In the genomic region with DNA sequence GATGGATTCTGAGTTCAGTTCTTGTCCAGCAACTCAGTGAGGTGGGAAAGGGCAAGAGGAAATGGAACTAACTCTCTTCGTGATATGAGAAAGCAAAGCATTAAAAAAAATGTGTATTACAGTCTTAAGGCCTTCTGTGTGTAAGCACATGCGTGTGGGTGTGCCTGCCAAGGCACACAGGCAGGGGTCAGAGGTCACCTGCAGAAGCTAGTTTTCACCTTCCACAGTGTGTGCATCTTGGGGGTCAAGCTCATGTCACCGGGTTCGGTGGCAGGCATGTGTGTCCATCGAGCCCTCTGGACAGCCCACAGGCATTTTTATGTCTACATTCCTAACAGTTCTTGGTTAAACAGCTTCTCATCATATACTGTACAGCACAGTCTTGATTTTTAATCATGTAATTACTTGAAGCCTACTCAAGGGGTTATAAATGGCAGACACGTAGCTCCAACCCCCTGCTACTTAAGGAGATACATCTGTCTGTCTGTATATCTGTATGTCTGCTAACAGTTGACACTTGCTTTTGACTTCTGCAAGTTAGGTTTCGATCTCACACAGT, we compare ENCODE assay signal across 22 mouse cellular contexts.
"Had no signal": no experiment of that assay in that cellular context is flagged by ENCODE, and none has a peak within 500 bp of the region (broad histone marks: within the 10 kb centered on the region; RNA-seq: fewer than 3 reads in every experiment).

No protein-coding gene starts in this region.

- H3K36me3 ChIP-seq: limb, embryonic 10.5 days; limb, embryonic 13.5 days; liver, embryonic 12.5 days; liver, embryonic 15.5 days; midbrain, embryonic 12.5 days; midbrain, embryonic 15.5 days; neural tube, embryonic 12.5 days; neural tube, embryonic 15.5 days had no signal

- H3K9me3 ChIP-seq: limb, embryonic 10.5 days; limb, embryonic 13.5 days; liver, embryonic 12.5 days; liver, embryonic 15.5 days; midbrain, embryonic 12.5 days; midbrain, embryonic 15.5 days; neural tube, embryonic 12.5 days; neural tube, embryonic 15.5 days had no signal

- H3K9ac ChIP-seq: limb, embryonic 13.5 days; liver, embryonic 12.5 days; liver, embryonic 15.5 days; midbrain, embryonic 12.5 days; midbrain, embryonic 15.5 days; neural tube, embryonic 12.5 days; neural tube, embryonic 15.5 days had no signal

- ATAC-seq: liver, embryonic 12.5 days; midbrain, embryonic 15.5 days had no signal

- H3K4me1 ChIP-seq: liver, embryonic 12.5 days; liver, embryonic 15.5 days; midbrain, embryonic 12.5 days; midbrain, embryonic 15.5 days had no signal

- H3K4me2 ChIP-seq: limb, embryonic 13.5 days; liver, embryonic 12.5 days; liver, embryonic 15.5 days; midbrain, embryonic 12.5 days; midbrain, embryonic 15.5 days; neural tube, embryonic 12.5 days; neural tube, embryonic 15.5 days had no signal

- H3K4me3 ChIP-seq: layer of hippocampus, adult 2 months; limb, embryonic 10.5 days; limb, embryonic 13.5 days; liver, embryonic 12.5 days; liver, embryonic 15.5 days; midbrain, embryonic 12.5 days; midbrain, embryonic 15.5 days; neural tube, embryonic 12.5 days; neural tube, embryonic 15.5 days had no signal

- DNase-seq: kidney, adult 18-20 months; kidney, adult 9 months; kidney, postnatal 25 days; layer of hippocampus, adult 9-11 months; liver; lung, adult 18-20 months; right cerebral cortex, adult 18-20 months; right cerebral cortex, postnatal 14 days; right cerebral cortex, postnatal 4 days; thymus, adult 18-20 months; thymus, postnatal 36 days had no signal

- H3K27me3 ChIP-seq: limb, embryonic 13.5 days; liver, embryonic 12.5 days; liver, embryonic 15.5 days; midbrain, embryonic 12.5 days; midbrain, embryonic 15.5 days; neural tube, embryonic 12.5 days; neural tube, embryonic 15.5 days had no signal

- H3K27ac ChIP-seq: kidney, postnatal 0 days; layer of hippocampus, adult 2 months; limb, embryonic 10.5 days; limb, embryonic 13.5 days; liver, embryonic 12.5 days; liver, embryonic 15.5 days; macrophage; midbrain, embryonic 12.5 days; midbrain, embryonic 15.5 days; neural tube, embryonic 12.5 days; neural tube, embryonic 15.5 days had no signal
